Mouse (Mus musculus): ENCODE measurements around the gene Oasl1. TPM values are rescaled to one million over a fixed set of nuclear protein-coding genes. Genes with fewer than 3 reads are reported as not detected.
"Not testable (repeated sequence)": the region's sequence is repeated elsewhere in the genome, so short reads cannot be mapped to it uniquely, and the experiment has no call there.

Oasl1 gene
- polyA plus RNA-seq (2012; ENCODE audit: insufficient read depth, insufficient read length, missing spikeins): 1.2 TPM in 1 of 2 replicates, not detected in the other

DNA sequence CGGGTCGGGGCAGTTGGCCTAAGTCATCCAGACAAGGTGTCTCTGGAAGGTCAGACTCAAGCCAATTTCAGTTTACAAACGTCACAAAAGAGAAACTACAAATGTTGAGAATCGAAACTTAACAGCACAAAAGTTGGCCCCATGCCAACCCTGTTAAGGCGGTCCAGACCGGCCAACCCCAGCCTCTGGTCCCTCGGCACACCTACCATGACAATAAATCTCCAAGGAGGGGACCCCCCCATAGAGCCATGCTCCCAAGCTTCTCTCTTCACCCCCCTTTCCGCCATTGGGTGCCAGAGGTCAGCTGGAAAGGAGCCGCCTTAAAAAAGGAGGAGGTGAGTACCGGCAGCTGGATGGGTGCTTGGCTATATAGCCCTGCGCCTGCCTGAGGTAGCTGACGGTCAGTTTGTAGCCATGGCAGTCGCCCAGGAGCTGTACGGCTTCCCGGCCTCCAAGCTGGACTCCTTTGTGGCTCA is at the start of gene Oasl1:
Gene Oasl1, plus strand, starts transcription at position 243 of the 476 bp plus-strand sequence.
- H3K4me1 ChIP-seq (ENCODE audit: control insufficient read depth, insufficient read depth, insufficient read length, low read length): 0 out of 2 replicates have a peak, but pooled peaks cover 2% of the 10 kb centered on the region
- peak within 1 kb of the TSS; percentile 72 for H3K27ac ChIP-seq (replicated peaks; ENCODE audit: low read depth, low read length)
- peak within 1 kb of the TSS; percentile 93 for H3K4me3 ChIP-seq (ENCODE audit: insufficient read depth, low read depth, low read length)

DNA sequence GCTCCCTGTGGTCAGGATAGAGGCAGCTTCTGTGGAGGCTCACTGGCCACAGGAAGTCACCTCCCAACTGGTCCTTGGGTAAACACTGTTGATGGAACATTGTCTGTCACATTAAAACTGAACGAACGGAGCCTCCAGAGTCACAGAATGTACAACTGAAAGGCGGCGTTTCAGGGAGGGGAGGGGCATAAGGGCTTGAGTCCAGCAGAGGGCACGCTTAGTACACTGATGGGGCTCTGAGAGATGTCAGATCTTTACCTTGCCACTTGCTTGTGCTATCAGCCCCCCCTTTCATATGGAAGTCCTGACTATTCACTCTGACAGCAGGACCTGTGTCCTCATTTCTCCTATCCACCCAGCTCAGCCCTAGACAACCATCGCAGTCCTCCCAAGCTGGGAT is 47.2 kb upstream of the Oasl1 start:
- Histone ChIP-seq H3K4me1 (ENCODE audit: control insufficient read depth, insufficient read depth, insufficient read length, low read length) (no peaks in the 10 kb centered on the region), H3K4me3 (ENCODE audit: insufficient read depth, low read depth, low read length) (no peak overlapping the region), H3K27ac (replicated peaks; ENCODE audit: low read depth, low read length) (no peak overlapping the region)

DNA sequence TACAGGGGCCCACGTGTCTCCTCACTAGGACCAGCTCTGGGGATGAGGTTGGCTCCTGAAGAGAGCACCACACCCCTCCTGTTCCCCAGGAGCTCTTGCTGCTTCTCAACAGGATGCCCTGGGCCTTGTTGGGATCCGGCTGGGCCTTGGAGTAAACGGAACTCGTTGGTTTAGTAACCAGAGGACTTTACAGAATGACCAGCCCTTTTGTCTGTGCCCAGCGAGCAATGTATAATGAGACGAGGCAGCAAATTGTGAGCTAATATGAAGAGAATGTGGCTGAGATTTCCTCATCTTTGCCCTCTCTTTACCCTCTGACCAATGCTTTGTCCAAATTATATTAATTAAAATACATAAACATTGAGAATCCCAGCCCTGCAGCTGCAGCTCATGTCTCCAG is 46.7 kb upstream of the Oasl1 start:
- Histone ChIP-seq H3K4me3 (ENCODE audit: insufficient read depth, low read depth, low read length) (no peak overlapping the region), H3K27ac (replicated peaks; ENCODE audit: low read depth, low read length) (no peak overlapping the region), H3K4me1 (ENCODE audit: control insufficient read depth, insufficient read depth, insufficient read length, low read length) (no peaks in the 10 kb centered on the region)

DNA sequence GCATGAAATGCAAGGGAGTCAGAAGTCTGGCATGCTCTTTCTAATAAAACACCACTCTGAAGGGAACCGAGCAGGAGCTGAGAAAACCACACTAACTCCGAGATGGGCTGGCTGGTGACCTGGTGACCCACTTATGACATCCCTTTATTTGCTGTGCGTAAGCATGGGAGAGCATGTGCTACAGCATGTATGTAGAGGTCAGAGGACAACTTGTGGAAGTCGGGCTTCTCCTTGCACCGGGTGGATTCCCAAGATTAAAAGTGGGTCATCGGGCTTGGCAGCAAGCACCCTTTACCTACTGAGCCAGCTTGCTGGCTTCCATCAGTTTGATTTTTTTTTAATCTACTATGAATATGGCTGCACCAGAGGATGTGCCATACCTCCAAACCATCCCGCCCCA is 45.6 kb upstream of the Oasl1 start:
- no peaks in the 10 kb centered on the region for H3K4me1 ChIP-seq (ENCODE audit: control insufficient read depth, insufficient read depth, insufficient read length, low read length)
- no peak overlapping the region for H3K27ac ChIP-seq (replicated peaks; ENCODE audit: low read depth, low read length)

DNA sequence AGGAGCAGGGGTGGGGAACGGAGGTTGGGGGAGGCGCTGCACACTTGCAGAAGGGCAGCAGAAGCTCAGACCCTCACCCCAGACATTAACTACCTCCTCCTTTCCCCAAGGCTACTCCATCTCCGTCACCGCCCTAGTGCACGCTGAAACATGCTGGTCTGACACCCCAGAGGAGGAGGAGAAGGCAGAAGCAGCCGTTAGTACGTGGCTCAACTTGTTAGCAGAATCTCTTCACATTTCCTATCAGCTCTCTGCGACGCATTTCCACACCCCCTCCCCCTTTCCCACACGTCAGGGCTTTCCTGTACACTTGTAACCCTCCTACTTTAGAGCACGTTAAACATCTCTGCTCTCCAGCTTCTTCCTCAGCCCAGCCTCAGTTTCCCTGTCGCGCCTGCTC is 43.6 kb upstream of the Oasl1 start:
- Histone ChIP-seq H3K4me3 (ENCODE audit: insufficient read depth, low read depth, low read length) (no peak overlapping the region), H3K27ac (replicated peaks; ENCODE audit: low read depth, low read length) (no peak overlapping the region)

More for the DNA sequence above, 45.6 kb upstream of the Oasl1 start:
- H3K4me3 ChIP-seq (ENCODE audit: insufficient read depth, low read depth, low read length): no peak overlapping the region

DNA sequence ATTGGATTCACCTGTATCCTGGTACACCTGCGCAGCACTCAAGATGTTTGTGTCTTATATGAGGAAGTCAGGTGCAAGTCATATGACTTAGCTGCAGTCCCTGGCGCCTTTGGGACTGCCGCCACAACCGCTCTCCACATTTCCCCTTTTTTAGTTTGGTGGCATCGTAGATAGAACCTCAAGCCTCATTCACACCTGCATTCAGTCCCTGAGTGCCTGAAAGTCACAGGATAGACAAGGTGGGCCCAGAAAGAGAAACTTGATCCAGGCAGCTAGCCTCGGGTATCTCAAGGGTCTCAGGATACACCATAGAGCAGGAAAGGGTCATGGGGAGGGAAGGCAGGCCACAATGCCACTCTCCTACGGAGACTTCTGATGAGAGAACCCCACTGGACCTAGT is 40.7 kb upstream of the Oasl1 start:
- not testable (repeated sequence) for H3K4me3 ChIP-seq (ENCODE audit: insufficient read depth, low read depth, low read length); H3K27ac ChIP-seq (replicated peaks; ENCODE audit: low read depth, low read length); H3K4me1 ChIP-seq (ENCODE audit: control insufficient read depth, insufficient read depth, insufficient read length, low read length)

More for the DNA sequence above, 43.6 kb upstream of the Oasl1 start:
- H3K4me1 ChIP-seq (ENCODE audit: control insufficient read depth, insufficient read depth, insufficient read length, low read length): no peaks in the 10 kb centered on the region

DNA sequence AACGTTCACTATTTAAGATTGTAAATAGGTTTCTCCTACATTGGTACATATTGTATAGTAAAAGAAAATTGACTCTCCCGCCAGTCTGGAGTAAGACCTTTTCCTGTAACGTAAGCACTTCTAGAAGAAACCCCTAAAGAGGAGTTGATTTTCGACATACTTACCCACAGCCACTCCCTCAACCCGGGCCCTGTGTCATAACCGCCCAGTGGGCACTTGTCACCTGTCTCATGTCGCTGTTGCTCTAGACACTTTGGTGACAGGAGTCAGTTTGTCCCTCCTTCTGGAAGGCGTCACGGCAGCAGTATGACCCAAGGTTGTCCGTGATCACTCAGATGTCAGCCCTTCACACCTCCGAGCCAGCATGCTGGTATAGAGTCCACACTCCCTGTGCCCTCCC is 40.0 kb upstream of the Oasl1 start:
- H3K27ac ChIP-seq (replicated peaks; ENCODE audit: low read depth, low read length): no peak overlapping the region
- H3K4me3 ChIP-seq (ENCODE audit: insufficient read depth, low read depth, low read length): no peak overlapping the region
- H3K4me1 ChIP-seq (ENCODE audit: control insufficient read depth, insufficient read depth, insufficient read length, low read length): no peaks in the 10 kb centered on the region

DNA sequence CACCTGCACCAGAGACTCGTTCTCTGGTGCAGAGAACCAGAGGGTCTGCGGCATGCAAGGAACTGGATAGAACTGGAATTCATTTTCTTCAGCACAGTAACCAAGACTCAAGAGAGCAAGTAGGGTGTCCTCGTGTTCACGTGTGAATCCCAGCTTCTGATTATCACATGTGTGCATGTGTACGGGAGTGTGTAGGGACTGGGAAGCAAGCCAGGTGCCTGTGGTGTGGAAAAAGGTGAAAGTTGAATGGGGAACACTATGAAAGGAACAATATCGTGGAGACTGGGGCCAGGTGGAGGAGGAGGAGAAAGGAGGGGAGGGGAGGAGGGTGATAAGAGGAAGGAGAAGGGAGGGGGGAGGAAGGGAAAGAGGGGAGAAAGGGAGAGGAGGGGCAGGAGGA is 36.2 kb upstream of the Oasl1 start:
- H3K27ac ChIP-seq (replicated peaks; ENCODE audit: low read depth, low read length): no peak overlapping the region
- no peaks in the 10 kb centered on the region for H3K4me1 ChIP-seq (ENCODE audit: control insufficient read depth, insufficient read depth, insufficient read length, low read length)
- H3K4me3 ChIP-seq (ENCODE audit: insufficient read depth, low read depth, low read length): no peak overlapping the region

DNA sequence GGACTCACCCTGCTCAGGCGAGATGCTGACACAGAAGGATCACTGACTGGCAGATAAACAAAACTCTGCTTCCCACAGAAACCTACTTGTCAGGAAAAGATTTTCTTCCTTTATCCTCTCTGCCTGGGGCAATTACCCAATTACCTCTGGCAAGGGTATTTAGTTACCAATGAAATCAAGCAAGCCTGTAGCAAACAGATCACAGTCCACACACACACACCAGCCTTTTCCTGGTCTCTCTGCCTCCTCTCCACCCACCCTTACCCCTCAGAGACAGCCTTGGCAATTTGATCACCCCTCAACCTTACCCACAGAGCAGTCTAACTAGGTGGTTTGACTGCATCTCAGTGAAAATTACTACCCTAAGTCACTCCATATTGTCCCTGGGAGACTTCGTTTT is 34.0 kb upstream of the Oasl1 start:
- H3K27ac ChIP-seq (replicated peaks; ENCODE audit: low read depth, low read length): no peak overlapping the region
- H3K4me3 ChIP-seq (ENCODE audit: insufficient read depth, low read depth, low read length): no peak overlapping the region
- no peaks in the 10 kb centered on the region for H3K4me1 ChIP-seq (ENCODE audit: control insufficient read depth, insufficient read depth, insufficient read length, low read length)

DNA sequence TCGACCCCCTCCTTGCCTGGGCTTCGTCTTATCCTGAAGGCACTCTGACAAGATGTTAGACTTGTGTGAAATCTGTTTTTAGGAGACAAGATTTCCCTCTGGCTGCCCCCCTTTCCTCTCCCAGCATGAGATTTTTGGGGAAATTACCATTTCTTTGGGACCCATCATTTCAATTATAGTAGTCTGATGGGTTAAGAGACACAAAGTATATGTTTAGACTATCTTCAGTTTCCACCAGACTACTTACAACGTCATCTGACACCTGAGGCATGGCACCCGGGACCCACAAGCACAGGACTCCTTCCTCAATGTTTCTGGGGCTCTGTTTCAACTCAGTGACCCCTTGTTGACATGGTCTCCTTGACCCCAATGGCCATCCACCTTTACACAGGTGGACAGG is 27.5 kb upstream of the Oasl1 start:
- Histone ChIP-seq H3K4me3 (ENCODE audit: insufficient read depth, low read depth, low read length) (no peak overlapping the region), H3K4me1 (ENCODE audit: control insufficient read depth, insufficient read depth, insufficient read length, low read length) (0 out of 2 replicates have a peak, but pooled peaks cover 2% of the 10 kb centered on the region)

DNA sequence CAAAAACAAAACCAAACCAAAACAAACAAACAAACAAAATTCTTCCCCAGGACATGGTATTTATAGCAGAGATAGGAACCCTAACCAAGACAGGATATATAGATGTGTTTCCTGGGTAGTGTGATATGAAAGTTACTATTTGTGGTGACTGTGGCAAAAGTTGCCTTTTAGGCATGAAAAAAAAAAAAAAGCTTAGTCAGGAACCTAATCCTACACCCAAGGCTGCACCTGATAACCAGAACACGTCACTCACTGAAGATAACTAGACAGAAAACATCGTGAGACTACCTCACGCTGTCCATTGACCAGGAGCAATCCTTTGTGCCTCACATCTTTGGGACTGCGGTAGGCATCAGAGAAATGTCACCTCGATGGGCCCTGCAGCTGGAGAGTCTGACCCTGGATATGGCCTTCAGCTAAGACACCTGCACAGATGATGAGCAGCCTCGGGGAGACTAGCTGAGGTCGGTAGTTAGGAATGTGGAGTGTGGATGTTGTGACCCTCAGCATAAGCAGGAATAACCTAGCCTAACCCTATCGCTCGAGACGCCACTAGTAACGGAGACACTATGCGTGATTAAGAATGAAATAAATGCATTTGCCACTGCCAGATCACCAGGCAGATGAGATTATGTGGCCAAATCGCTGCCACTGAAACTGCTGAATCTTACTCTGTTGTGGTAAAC is 26.2 kb upstream of the Oasl1 start, which contains the start of gene Oasl2:
Gene Oasl2, plus strand, starts transcription at position 249 of the 686 bp plus-strand sequence.
- Histone ChIP-seq H3K4me1 (ENCODE audit: control insufficient read depth, insufficient read depth, insufficient read length, low read length) (0 out of 2 replicates have a peak, but pooled peaks cover 2% of the 10 kb centered on the region), H3K27ac (replicated peaks; ENCODE audit: low read depth, low read length) (peak within 1 kb of the TSS; percentile 90), H3K4me3 (ENCODE audit: insufficient read depth, low read depth, low read length) (peak within 1 kb of the TSS; percentile 70)

More for the DNA sequence above, 27.5 kb upstream of the Oasl1 start:
- H3K27ac ChIP-seq (replicated peaks; ENCODE audit: low read depth, low read length): no peak overlapping the region

DNA sequence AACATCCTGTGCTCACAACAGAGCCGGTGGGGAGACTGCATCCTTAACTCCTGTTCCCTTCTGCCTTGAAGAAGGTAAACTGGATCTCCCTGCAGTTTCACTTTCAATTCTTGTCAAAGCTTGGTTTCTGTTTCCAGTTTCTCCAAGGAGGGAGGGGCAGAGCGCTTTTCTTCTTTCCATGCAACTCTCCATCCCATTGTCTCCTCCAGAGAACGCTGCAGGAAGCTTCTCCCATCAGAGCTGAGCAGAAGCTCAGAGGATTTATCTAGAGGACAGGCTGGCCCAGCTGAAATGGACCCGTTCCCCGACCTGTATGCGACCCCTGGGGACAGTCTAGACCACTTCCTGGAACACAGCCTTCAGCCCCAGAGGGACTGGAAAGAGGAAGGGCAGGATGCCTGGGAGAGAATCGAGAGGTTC is 25.7 kb upstream of the Oasl1 start:
- peak overlapping the region; percentile 90 for H3K27ac ChIP-seq (replicated peaks; ENCODE audit: low read depth, low read length)
- H3K4me3 ChIP-seq (ENCODE audit: insufficient read depth, low read depth, low read length): peak overlapping the region; percentile 70
- H3K4me1 ChIP-seq (ENCODE audit: control insufficient read depth, insufficient read depth, insufficient read length, low read length): 0 out of 2 replicates have a peak, but pooled peaks cover 2% of the 10 kb centered on the region

DNA sequence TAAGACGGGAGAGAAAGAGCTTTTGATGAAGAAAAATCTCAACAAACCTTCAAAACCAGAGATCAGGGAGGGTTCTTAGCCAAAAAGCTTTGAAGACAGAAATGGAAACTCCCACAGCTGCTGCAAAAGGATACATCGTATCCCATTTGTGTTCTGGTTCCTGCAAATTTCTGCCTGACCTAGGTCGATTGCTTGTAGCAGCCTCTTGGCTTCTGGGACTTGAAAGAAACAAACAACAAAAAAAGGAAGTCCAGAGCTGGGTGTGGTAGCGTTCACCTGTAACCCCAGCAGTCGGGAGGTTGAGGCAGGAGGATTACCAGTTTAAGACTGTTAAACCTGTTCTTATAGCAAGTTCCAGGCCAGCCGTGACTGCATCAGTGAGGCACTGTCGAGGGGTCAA is 24.2 kb upstream of the Oasl1 start:
- no peak overlapping the region; the same call in 1 of the 2 replicates for H3K27ac ChIP-seq (replicated peaks; ENCODE audit: low read depth, low read length)
- H3K4me3 ChIP-seq (ENCODE audit: insufficient read depth, low read depth, low read length): peak overlapping the region; percentile 29
- 0 out of 2 replicates have a peak, but pooled peaks cover 2% of the 10 kb centered on the region for H3K4me1 ChIP-seq (ENCODE audit: control insufficient read depth, insufficient read depth, insufficient read length, low read length)

DNA sequence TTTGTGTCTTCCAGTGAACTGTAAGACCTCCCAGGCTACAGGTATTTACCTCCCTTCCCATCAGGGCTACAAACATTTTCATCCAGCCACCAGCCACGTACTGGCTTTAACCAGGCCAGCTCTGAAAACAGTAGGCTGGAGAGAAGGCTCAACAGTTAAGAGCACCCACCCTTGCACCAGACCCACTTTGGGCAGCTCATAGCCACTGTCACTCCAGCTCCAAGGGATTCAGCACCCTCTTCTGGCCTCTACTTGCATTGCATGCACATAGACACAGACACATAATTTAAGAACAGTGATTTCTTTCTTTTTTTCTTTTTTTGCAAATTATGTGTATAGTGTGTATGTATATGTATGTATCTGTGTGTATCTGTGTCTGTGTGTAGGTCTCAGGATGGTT is 20.6 kb upstream of the Oasl1 start:
- no peaks in the 10 kb centered on the region for H3K4me1 ChIP-seq (ENCODE audit: control insufficient read depth, insufficient read depth, insufficient read length, low read length)
- H3K4me3 ChIP-seq (ENCODE audit: insufficient read depth, low read depth, low read length): no peak overlapping the region
- H3K27ac ChIP-seq (replicated peaks; ENCODE audit: low read depth, low read length): no peak overlapping the region

DNA sequence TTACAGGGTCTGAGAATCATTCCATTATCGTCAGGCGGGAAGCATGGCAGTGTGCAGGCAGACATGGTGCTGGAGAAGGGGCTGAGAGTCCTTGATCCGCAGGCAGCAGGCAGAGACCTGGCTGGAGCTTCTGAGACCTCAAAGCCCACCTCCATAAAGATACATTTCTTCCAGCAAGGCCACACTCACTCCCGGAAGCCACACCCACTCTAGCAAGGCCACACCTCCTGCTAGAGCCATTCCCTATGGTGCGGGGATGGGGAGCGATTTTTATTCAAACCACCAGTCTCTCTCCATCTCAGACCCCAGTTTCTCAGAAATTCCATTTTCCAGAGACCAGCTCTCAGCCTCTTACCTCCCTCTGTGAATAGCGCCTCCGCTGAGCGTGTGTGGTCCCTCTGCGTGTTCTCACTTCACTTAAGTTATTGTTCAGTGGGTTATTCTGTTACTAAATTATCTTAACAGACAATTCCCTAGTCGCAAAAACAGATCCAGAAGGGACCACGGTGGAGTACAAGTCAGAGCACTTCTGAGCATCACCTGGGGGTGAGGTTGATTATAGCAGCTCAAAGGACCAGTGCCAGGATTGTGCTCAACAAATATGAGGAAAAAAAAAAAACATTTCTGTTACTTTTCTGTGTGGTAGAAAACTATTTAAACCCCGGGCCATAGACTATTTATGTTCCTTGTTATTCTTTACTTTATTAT is 14.3 kb upstream of the Oasl1 start:
- Histone ChIP-seq H3K4me1 (ENCODE audit: control insufficient read depth, insufficient read depth, insufficient read length, low read length) (no peaks in the 10 kb centered on the region), H3K4me3 (ENCODE audit: insufficient read depth, low read depth, low read length) (no peak overlapping the region), H3K27ac (replicated peaks; ENCODE audit: low read depth, low read length) (no peak overlapping the region)
